Mouse (Mus musculus): ENCODE results near the gene Nfya.

The Nfya gene

DNA sequence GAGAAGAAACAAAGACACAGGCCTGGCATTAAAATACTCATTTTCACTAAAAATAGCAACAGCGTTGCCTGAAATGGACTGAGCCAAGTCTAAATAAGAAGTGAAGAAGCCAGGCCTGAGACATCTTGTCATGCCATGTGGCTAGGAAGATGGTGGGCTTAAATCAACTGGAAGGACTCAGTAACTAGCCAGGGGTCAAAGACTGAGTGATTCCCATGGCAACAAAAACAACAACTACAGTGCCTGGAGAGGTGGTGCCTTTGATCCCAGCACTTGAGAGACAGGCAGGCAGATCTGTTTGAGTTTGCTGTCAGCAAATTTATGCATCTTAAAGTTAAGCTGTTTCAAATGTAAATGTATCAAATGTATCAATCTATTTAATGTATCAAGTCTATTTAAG is 69.4 kb downstream of the Nfya start:
- DNase-seq: no peak
